Mouse (Mus musculus) cortical plate, adult 2 months (tissue): ENCODE results near the gene Zfp839.

Source experiments
- CTCF ChIP-seq: fragments of 200-500 bp; IDR thresholded peaks from 2 replicates; pipeline ENCODE4 v1.5.1; 2011; ENCODE audit warnings: mild to moderate bottlenecking, control low read depth, low read length; ENCODE audit not compliant: insufficient read depth; ENCODE audit errors: extremely low read depth
- POLR2A ChIP-seq: fragments of 200-500 bp; IDR thresholded peaks from 2 replicates; pipeline ENCODE4 v1.6.1; 2011; ENCODE audit warnings: mild to moderate bottlenecking, low read length, control low read depth; ENCODE audit not compliant: insufficient read depth; ENCODE audit errors: extremely low read depth

DNA sequence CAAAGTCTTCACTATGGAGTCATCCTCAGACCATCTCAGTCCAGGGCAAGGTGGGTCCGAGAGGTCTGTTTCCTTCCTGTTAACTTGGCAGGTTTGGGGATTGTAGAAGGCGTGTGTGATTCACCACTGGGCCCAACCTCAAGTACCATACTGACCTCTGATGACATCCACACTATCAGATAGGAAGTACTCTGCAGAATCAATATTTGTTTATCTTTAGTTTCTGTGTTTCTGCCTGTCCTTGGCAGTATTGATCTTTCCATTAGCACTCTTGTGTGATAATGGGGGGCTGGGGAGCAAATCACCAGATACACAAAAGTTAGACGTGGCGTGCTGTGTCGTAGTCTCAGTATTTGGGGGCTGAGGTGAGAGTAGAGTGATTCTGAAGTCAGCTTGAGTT, 21.2 kb downstream of the Zfp839 start:
- TF ChIP-seq CTCF, result no peak
- TF ChIP-seq POLR2A, result no peak
